18 mouse cellular contexts compared by ENCODE assay signal in genomic region chr10:119069410-119069809, GRCm38 (mm10).
DNase-seq lines count a peak whose midpoint lies in the region; ATAC-seq and TF ChIP-seq lines count a peak whose summit lies in the region.
"Had no signal": no experiment of that assay in that cellular context is flagged by ENCODE, and none has a peak within 500 bp of the region (broad histone marks: within the 10 kb centered on the region; RNA-seq: fewer than 3 reads in every experiment).

No protein-coding gene starts in this region.

- peaks cover 13% of the 10 kb centered on the region for H3K4me1 ChIP-seq in heart, embryonic 12.5 days (replicated peaks)
- H3K4me1 ChIP-seq in lung, embryonic 16.5 days (replicated peaks; ENCODE audit: control insufficient read depth, insufficient read depth, low read length): peaks cover 8% of the 10 kb centered on the region
- H3K4me1 ChIP-seq in stomach, embryonic 14.5 days (ENCODE audit: control insufficient read depth, insufficient read depth, low read length): 0 out of 2 replicates have a peak, but pooled peaks cover 3% of the 10 kb centered on the region
- H3K4me1 ChIP-seq: embryonic facial prominence, embryonic 12.5 days; limb, embryonic 12.5 days had no signal

- no peak overlapping the region for H3K4me3 ChIP-seq in heart, embryonic 12.5 days
- no peak overlapping the region for H3K4me3 ChIP-seq in lung, embryonic 16.5 days (ENCODE audit: low read length)
- no peak overlapping the region for H3K4me3 ChIP-seq in stomach, embryonic 14.5 days (ENCODE audit: low read depth, low read length)
- H3K4me3 ChIP-seq in layer of hippocampus, adult 2 months: no peak overlapping the region
- H3K4me3 ChIP-seq: embryonic facial prominence, embryonic 12.5 days; limb, embryonic 12.5 days; liver, embryonic 13.5 days had no signal

- WGBS in heart, embryonic 12.5 days: 45% methylated on average over 11 of the region's 11 CpGs
- WGBS in lung, embryonic 16.5 days: 39% methylated on average over 11 of the region's 11 CpGs
- whole genome bisulfite sequencing in stomach, embryonic 14.5 days: 36% methylated on average over 11 of the region's 11 CpGs

- no peak overlapping the region for H3K9ac ChIP-seq in heart, embryonic 12.5 days
- H3K9ac ChIP-seq in lung, embryonic 16.5 days (ENCODE audit: low read length): no peak overlapping the region
- H3K9ac ChIP-seq in stomach, embryonic 14.5 days (replicated peaks; ENCODE audit: low read depth, low read length): no peak overlapping the region
- H3K9ac ChIP-seq: embryonic facial prominence, embryonic 12.5 days; hindbrain, embryonic 14.5 days; limb, embryonic 12.5 days; liver, embryonic 13.5 days had no signal

- no peak for TF ChIP-seq CTCF in layer of hippocampus, adult 2 months (conservative IDR thresholded peaks at IDR 0.05)

- H3K27ac ChIP-seq in heart, embryonic 12.5 days (ENCODE audit: poor library complexity, severe bottlenecking): no peak overlapping the region
- H3K27ac ChIP-seq in lung, embryonic 16.5 days (ENCODE audit: low read length): no peak overlapping the region
- no peak overlapping the region for H3K27ac ChIP-seq in stomach, embryonic 14.5 days (ENCODE audit: low read length)
- no peak overlapping the region for H3K27ac ChIP-seq in layer of hippocampus, adult 2 months
- H3K27ac ChIP-seq: embryonic facial prominence, embryonic 12.5 days; hindbrain, embryonic 14.5 days; limb, embryonic 12.5 days; liver, embryonic 13.5 days had no signal

- H3K9me3 ChIP-seq in heart, embryonic 12.5 days (replicated peaks): no peaks in the 10 kb centered on the region
- H3K9me3 ChIP-seq in lung, embryonic 16.5 days (ENCODE audit: control insufficient read depth, low read length): no peaks in the 10 kb centered on the region
- no peaks in the 10 kb centered on the region for H3K9me3 ChIP-seq in stomach, embryonic 14.5 days (ENCODE audit: control insufficient read depth, low read depth, low read length)
- H3K9me3 ChIP-seq: embryonic facial prominence, embryonic 12.5 days; limb, embryonic 12.5 days; liver, embryonic 13.5 days had no signal

- no peaks in the 10 kb centered on the region for H3K27me3 ChIP-seq in heart, embryonic 12.5 days (replicated peaks)
- H3K27me3 ChIP-seq in lung, embryonic 16.5 days (ENCODE audit: control insufficient read depth, insufficient read depth, low read depth, low read length): no peaks in the 10 kb centered on the region
- H3K27me3 ChIP-seq in stomach, embryonic 14.5 days (ENCODE audit: control insufficient read depth, insufficient read depth, low read length): no peaks in the 10 kb centered on the region
- H3K27me3 ChIP-seq: embryonic facial prominence, embryonic 12.5 days; limb, embryonic 12.5 days; liver, embryonic 13.5 days; Patski had no signal

- no peak for ATAC-seq in heart, embryonic 12.5 days (ENCODE audit: insufficient number of reproducible peaks, low FRiP score)
- peak; percentile 88 for ATAC-seq in lung, embryonic 16.5 days (ENCODE audit: low read depth)
- peak; percentile 61; the same call in 1 of the 2 replicates for ATAC-seq in stomach, embryonic 14.5 days (ENCODE audit: insufficient number of reproducible peaks, insufficient read depth, low FRiP score, low read depth)
- ATAC-seq: forebrain, embryonic 16.5 days; Patski had no signal

- H3K4me2 ChIP-seq in heart, embryonic 12.5 days: no peak overlapping the region
- no peak overlapping the region for H3K4me2 ChIP-seq in lung, embryonic 16.5 days (ENCODE audit: low read depth, low read length)
- no peak overlapping the region for H3K4me2 ChIP-seq in stomach, embryonic 14.5 days (replicated peaks; ENCODE audit: low read depth, low read length)
- H3K4me2 ChIP-seq: embryonic facial prominence, embryonic 12.5 days; hindbrain, embryonic 14.5 days; limb, embryonic 12.5 days; liver, embryonic 13.5 days had no signal

- peak; percentile 32 for DNase-seq in heart, postnatal 4 days
- no peak for DNase-seq in lung, postnatal 25 days (ENCODE audit: low spot score)
- peak; percentile 55 for DNase-seq in adrenal gland, postnatal 14 days
- DNase-seq in layer of hippocampus, adult 2 months (ENCODE audit: low spot score in 2 of 2): no peak
- DNase-seq in layer of hippocampus, postnatal 10 days (ENCODE audit: low spot score in 2 of 2): no peak
- DNase-seq: cerebellum, adult 9-10 months; kidney, adult 8-10 months; liver, embryonic 13.5 days; midbrain, embryonic 14.5 days; right cerebral cortex, adult 18-20 months had no signal

- no peaks in the 10 kb centered on the region for H3K36me3 ChIP-seq in heart, embryonic 12.5 days
- no peaks in the 10 kb centered on the region for H3K36me3 ChIP-seq in lung, embryonic 16.5 days (ENCODE audit: control insufficient read depth, insufficient read depth, low read length)
- H3K36me3 ChIP-seq in stomach, embryonic 14.5 days (ENCODE audit: control insufficient read depth, insufficient read depth, low read length): no peaks in the 10 kb centered on the region
- H3K36me3 ChIP-seq: embryonic facial prominence, embryonic 12.5 days; limb, embryonic 12.5 days; liver, embryonic 13.5 days had no signal

Comparison
In these comparisons a context has a peak if more than half of its experiments do, and no peak if none do; other contexts are left out.
1. DNase-seq: peak in heart, postnatal 4 days (single experiment) and adrenal gland, postnatal 14 days (single experiment); none in lung, postnatal 25 days (single experiment), layer of hippocampus, adult 2 months (0 of 2) and layer of hippocampus, postnatal 10 days (0 of 2).